Mouse (Mus musculus) Muller cell, postnatal 12 days (primary cell): ENCODE data around the gene C1qtnf1.

Experiments used
- DNase-seq: peaks from one replicate; pipeline ENCODE4 v3.0.0-alpha.2; 2015; ENCODE audit errors: inconsistent ontology term

C1qtnf1 gene

GRCm38 (mm10) chr11:118473842-118474500 lies 46.0 kb downstream of the C1qtnf1 start:
- DNase-seq: no peak

- DNase-seq: no peak
These were observed 47.6 kb downstream of the C1qtnf1 start for GRCm38 (mm10) chr11:118475496-118476083.

- peak; percentile 96 for DNase-seq
These were observed 48.7 kb downstream of the C1qtnf1 start, which contains the start of gene Engase for GRCm38 (mm10) chr11:118476396-118477373. Gene Engase (plus strand): TSS chr11:118476829.

DNA sequence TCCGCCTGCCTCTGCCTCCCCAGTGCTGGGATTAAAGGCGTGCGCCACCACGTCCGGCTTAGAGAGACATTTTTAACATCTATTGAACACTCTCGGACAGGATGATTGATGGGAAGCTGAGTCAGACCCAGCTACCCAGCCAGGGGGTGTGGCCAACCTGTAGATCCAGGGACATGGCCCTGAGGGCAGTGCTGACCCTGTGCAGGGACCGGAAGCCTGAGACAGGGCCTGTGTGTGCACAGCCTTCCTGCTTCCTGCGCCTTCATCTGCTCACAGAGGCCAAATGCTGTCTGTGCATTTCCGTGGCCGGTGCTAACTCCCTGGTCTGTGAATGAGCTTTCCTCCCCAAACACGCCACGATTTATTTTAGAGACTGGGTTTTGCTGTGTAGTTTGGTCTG lies 51.8 kb downstream of the C1qtnf1 start:
- DNase-seq: no peak

GRCm38 (mm10) chr11:118481231-118481630 lies 53.2 kb downstream of the C1qtnf1 start:
- no peak for DNase-seq

DNA sequence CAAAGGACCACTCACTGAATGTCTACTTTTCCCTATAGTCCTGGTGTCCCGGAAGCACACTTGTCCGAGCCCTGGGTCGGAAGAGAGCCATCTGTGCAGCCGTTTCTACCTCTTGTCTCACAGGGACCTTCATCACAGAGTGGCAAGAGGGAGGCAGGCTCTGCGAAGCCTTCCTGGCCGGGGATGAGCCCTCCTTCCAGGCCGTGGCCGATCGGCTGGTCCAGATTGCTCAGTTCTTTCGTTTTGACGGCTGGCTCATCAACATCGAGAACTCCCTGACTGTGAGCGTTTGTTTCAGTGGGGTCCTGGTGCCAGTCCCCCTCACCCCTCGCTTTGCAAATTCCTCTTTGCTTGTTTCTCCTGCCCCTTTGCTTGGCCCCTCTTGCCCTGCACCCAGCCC lies 53.7 kb downstream of the C1qtnf1 start:
- no peak for DNase-seq

DNA sequence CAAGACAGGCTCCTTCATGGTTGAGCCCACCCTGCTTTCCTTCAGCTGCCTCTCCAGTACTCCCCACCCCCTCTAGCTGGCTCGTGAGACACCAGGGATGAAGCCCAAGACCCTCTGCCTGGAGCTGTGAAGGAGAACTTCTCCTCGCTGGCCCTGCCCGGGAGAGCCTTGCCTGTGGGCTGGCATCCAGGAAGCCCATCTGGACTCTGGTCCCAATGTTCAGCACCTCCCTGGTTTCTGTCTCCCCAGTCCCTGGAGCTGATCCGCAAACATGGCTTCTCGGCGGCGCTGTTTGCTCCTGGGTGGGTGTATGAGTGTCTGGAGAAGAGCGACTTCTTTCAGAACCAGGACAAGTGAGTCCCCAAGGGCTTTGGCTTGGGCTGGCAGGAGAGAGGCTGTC lies 56.2 kb downstream of the C1qtnf1 start:
- no peak for DNase-seq

DNA sequence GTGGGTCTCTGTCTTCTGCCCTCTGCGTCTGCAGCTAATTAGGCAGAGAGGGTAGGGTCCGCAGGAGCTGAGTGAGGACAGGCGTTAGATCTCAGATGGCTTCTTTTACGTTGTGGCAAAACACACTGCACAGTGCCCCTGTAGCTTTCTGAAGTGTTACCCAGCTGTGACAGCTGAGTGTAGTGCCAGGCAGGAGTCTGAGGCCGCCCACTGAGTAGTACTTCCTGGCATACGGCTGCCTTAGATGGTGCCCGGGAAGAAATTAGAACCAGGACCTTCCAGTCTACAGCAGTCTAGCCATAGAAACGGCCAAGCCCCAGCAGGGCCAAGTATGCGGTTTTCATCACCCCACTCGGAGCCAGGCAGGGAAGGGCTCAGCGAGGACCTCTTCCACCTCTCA lies 57.3 kb downstream of the C1qtnf1 start:
- DNase-seq: no peak

DNA sequence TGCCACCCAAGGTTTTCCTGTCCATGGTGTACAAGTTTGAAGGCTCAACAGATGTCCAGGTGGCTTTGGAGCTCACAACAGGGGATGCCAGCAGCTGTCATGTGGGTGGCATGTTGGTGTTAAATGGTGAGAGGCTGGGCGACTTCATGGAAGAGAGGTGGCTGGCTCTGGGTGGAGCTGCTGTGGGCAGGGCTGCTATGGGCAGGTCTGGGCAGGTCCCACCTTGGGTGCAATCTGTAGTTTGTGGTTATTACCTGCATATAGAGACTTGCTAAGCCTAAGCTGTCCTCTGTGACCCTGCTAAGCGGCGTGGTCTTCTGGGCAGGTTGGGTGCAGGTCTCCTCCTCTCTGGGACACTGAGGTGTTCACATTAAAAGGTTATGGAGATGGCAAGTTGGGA lies 57.8 kb downstream of the C1qtnf1 start:
- no peak for DNase-seq

GRCm38 (mm10) chr11:118486281-118486680 lies 58.3 kb downstream of the C1qtnf1 start:
- DNase-seq: no peak

GRCm38 (mm10) chr11:118486881-118487772 lies 59.1 kb downstream of the C1qtnf1 start:
- no peak for DNase-seq

DNA sequence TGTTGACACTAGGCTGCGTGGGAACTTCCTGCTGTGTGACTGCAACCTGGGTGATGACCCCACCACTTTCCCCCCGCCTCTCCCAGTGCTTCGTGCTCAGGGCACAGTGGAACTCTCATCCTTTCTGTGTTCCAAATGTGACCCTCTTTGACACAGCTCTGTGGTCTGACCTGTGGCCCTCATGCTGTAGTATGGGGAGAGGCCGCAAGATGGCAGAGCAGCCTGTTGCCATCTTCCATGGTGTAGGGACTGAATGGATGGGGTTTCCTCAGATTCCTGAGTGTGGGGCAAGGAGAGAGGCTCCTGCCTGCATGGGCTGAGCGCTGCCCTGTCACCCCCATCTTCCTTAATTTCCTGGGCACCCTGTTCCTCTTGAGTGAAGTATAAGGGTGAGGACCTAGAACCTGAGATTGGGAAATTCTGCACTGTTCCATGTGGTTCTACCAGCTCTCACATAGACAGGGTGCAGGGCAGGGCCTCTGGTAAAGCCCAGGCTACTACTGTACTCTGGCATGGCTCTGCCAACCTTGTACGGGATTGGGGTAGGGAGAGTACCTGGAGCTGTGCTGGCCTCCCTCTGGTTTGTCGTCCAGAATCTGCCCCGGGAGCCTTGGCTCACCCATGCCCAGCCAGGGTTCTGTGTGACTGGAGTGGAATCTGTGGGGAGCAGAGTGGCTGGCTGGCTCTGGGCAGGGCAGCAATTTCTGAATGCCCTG lies 60.3 kb downstream of the C1qtnf1 start:
- no peak for DNase-seq

DNA sequence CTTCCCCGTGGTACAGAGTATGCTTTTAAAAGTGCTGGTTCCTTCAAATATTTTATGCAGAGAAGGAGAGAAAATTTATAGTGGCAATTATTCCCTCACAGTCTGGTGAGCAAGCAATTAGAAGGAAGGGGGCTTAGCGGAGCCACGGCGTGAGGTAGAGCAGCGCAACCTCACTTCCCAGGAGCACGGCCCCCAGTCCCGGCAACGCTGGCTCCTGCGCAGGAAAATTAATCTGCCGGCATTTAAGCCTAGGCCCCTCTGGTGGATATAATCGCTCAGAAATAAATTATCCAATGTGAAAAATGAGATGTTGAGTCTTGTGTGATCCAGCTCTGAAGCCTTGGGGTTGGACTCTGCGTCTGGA lies 60.9 kb downstream of the C1qtnf1 start:
- no peak for DNase-seq

DNA sequence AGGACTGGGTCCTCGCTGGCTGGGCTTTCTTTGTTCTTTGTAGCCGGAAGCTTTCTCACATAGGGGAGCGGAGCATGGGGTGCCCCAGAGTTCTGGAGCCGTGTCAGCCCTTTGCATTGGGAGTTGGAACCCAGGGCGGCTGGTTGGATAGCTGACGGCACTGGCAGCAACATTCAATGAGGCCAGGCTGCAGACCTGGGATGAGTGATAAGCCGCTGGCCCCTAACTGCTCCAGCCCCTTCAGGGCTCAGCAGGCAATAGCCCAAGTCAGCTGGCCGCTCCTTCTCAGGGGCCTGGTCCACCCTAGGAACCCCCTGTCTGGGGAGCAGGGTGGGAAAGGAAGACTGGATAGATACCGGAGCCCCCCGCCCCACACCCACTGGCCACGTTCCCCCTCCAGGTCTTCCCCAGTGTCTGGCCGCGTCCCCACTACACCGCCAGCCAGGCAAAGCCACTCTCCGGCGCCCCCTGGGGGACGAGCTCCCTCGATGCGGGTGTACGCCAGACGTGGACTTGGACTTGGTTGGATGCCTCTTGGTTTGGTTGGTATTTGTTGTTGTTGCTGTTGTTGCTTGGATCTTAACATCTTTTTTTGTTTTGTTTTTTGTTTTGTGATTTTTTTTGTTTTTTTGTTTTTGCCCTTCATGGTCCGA lies 62.7 kb downstream of the C1qtnf1 start:
- peak; percentile 51 for DNase-seq

DNA sequence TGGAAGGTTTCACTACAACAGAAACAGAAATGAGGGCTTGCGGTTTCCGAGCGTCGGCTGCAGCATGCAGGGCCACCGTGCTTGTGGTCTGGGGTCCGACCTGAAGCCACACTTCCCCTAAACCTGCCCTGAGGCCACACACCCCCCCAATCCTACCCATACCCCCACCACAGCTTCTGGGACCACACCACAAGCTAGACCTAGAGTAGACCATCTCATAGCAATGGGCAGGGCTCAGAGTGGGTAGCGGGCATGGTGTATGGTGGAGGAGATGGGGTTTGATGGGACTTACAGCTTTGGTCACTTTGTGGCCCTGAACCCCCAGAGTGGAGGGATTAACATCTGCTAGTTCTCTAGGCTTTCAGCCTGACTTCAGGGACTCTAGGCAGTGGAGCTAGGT lies 63.2 kb downstream of the C1qtnf1 start:
- no peak for DNase-seq

- no peak for DNase-seq
These were observed 65.5 kb downstream of the C1qtnf1 start for GRCm38 (mm10) chr11:118493458-118493857.

DNA sequence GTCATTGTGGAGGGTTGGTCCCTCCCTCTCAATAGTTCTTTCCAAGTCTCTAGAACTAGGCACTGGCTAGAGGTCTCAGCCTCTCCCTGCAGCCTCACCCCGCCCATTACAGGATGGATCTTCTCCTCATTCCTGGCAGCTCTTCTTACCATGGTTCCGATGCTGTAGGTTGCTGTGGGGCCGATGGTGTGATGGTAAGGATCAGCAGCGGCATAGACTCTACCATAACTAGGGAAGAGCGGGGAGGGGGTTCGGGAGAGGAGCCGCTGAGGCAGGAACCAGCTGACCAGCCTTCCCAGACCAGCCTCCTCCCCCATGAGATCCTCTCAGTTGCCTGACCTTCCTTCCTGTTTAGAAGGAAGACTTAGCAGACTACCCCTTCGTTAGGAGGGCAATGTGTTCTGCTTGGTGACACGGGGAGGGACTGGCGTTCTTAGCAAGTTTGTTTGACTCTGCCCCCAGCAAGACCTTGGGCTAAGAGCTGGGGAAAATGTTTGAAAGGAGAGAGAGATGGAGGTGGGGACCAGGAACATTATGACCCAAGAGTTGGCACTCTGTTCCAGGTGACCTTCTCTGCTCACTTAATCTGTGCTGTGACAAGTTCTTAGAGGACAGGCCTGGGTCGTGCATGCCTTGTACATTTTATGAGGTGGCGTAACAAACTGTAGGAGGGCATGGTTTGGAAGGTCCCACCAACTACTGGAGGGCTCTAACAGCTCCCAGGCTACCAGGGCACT lies 66.2 kb downstream of the C1qtnf1 start:
- DNase-seq: no peak

DNA sequence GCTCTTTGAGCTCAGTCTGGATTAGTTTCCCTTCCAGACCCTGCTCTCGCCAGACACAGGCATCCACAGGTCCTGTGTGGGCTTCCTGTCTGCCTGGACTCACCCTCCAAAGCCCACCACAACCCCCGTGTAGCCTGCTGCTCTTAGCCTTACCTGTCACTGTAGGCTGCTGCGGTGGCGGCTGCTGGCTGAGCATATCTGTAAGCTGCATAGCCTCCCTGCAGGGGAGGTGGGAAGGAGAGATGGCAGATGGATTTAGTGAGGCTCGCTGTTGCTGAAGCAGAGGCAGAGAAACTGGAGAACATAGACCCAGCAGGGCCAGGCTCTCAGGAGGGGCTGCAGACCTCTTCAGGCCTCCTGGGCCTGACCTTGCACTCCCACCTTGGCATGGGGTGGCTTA lies 67.1 kb downstream of the C1qtnf1 start:
- no peak for DNase-seq

- peak; percentile 52 for DNase-seq
These were observed 68.2 kb downstream of the C1qtnf1 start for GRCm38 (mm10) chr11:118496066-118496689.
